Mouse (Mus musculus) thymus, adult 2 months (tissue): Measurements from ENCODE around the gene Nkain2. TPM values are rescaled to one million over a fixed set of nuclear protein-coding genes. Genes with fewer than 3 reads are reported as not detected.

Source experiments
- DNase-seq: peaks from one replicate; pipeline ENCODE4 v3.0.0; 2021
- H3K27ac ChIP-seq: fragments of 200-500 bp; 2 replicates; pipeline ENCODE4 v1.5.1; 2012; ENCODE audit warnings: low read length, control low read depth; ENCODE audit not compliant: control insufficient read depth, insufficient read depth
- H3K27me3 ChIP-seq: fragments of 200-500 bp; 2 replicates; pipeline ENCODE4 v1.6.1; 2012; ENCODE audit warnings: mild to moderate bottlenecking, low read length, moderate library complexity, mixed read lengths; ENCODE audit not compliant: control insufficient read depth, insufficient read depth
- H3K36me3 ChIP-seq: fragments of 200-500 bp; 2 replicates; pipeline ENCODE4 v1.6.1; 2012; ENCODE audit warnings: mild to moderate bottlenecking, low read length, moderate library complexity; ENCODE audit not compliant: control insufficient read depth, insufficient read depth
- H3K4me1 ChIP-seq: fragments of 200-500 bp; replicated peaks from 2 replicates; pipeline ENCODE4 v1.6.1; 2012; ENCODE audit warnings: low read length; ENCODE audit not compliant: control insufficient read depth, insufficient read depth
- H3K4me3 ChIP-seq: fragments of 200-500 bp; 2 replicates; pipeline ENCODE4 v1.5.1; 2012; ENCODE audit warnings: mild to moderate bottlenecking, low read length, control low read depth, moderate library complexity; ENCODE audit not compliant: control insufficient read depth, insufficient read depth
- CTCF ChIP-seq: fragments of 200-500 bp; IDR thresholded peaks from 2 replicates; pipeline ENCODE4 v1.5.1; 2012; ENCODE audit warnings: mild to moderate bottlenecking, control low read depth, low read length, moderate library complexity, borderline replicate concordance; ENCODE audit not compliant: control insufficient read depth, poor library complexity, insufficient read depth; ENCODE audit errors: extremely low read depth
- POLR2A ChIP-seq: fragments of 200-500 bp; IDR thresholded peaks from 2 replicates; pipeline ENCODE4 v1.6.1; 2012; ENCODE audit warnings: mild to moderate bottlenecking, low read length, control low read depth, moderate library complexity; ENCODE audit not compliant: control insufficient read depth, poor library complexity, insufficient read depth; ENCODE audit errors: extremely low read depth
- WGBS: fragments of 180-500 bp; shearing (Covaris S2); methylation state at CpG from one replicate; pipeline ENCODE4 v1.1.7; 2018; 5-methylcytosine and 5-hydroxymethylcytosine counted together
- polyA plus RNA-seq: library from polyadenylated mRNA; depleted of rRNA; stranded (reverse); fragments of >200 nt; gene quantifications from 2 replicates; pipeline ENCODE4 v1.2.3, GENCODE M21; 2012

The Nkain2 gene
- polyA plus RNA-seq, 1 experiment = not detected

- no peak for TF ChIP-seq CTCF
- TF ChIP-seq POLR2A = no peak
- 85% methylated on average over 2 of the region's 2 CpGs for WGBS
Observed at GRCm38 (mm10) chr10:32696661-32697060, 193.6 kb downstream of the Nkain2 start.

GRCm38 (mm10) chr10:32684548-32684947, 205.7 kb downstream of the Nkain2 start:
- no peak for DNase-seq
- H3K36me3 ChIP-seq = no peaks in the 10 kb centered on the region
- no peak for TF ChIP-seq CTCF
- TF ChIP-seq POLR2A = no peak
- H3K4me3 ChIP-seq = no peak overlapping the region
- H3K27me3 ChIP-seq = no peaks in the 10 kb centered on the region
- H3K27ac ChIP-seq = no peak overlapping the region
- no peaks in the 10 kb centered on the region for H3K4me1 ChIP-seq

More at GRCm38 (mm10) chr10:32696661-32697060, 193.6 kb downstream of the Nkain2 start:
- H3K27ac ChIP-seq = no peak overlapping the region
- no peak overlapping the region for H3K4me3 ChIP-seq
- no peaks in the 10 kb centered on the region for H3K27me3 ChIP-seq
- H3K4me1 ChIP-seq = no peaks in the 10 kb centered on the region
- no peaks in the 10 kb centered on the region for H3K36me3 ChIP-seq
- DNase-seq = no peak

GRCm38 (mm10) chr10:32640256-32640655, 250.0 kb downstream of the Nkain2 start:
- H3K4me3 ChIP-seq = no peak overlapping the region
- no peaks in the 10 kb centered on the region for H3K36me3 ChIP-seq
- no peaks in the 10 kb centered on the region for H3K4me1 ChIP-seq
- TF ChIP-seq POLR2A = no peak
- TF ChIP-seq CTCF = no peak
- 76% methylated on average over 3 of the region's 3 CpGs for WGBS
- H3K27me3 ChIP-seq = no peaks in the 10 kb centered on the region
- DNase-seq = no peak
- no peak overlapping the region for H3K27ac ChIP-seq

GRCm38 (mm10) chr10:32639173-32639572, 251.1 kb downstream of the Nkain2 start:
- no peak overlapping the region for H3K27ac ChIP-seq
- no peak for DNase-seq

GRCm38 (mm10) chr10:32631043-32631442, 259.2 kb downstream of the Nkain2 start:
- Histone ChIP-seq H3K27ac (no peak overlapping the region), H3K27me3 (no peaks in the 10 kb centered on the region), H3K4me1 (no peaks in the 10 kb centered on the region), H3K4me3 (no peak overlapping the region), H3K36me3 (no peaks in the 10 kb centered on the region)
- DNase-seq = no peak
- TF ChIP-seq POLR2A (no peak), CTCF (no peak)
- 100% methylated on average over 2 of the region's 2 CpGs for WGBS

More at GRCm38 (mm10) chr10:32639173-32639572, 251.1 kb downstream of the Nkain2 start:
- H3K4me3 ChIP-seq = no peak overlapping the region
- H3K27me3 ChIP-seq = no peaks in the 10 kb centered on the region
- no peaks in the 10 kb centered on the region for H3K36me3 ChIP-seq
- H3K4me1 ChIP-seq = no peaks in the 10 kb centered on the region
- TF ChIP-seq CTCF (no peak), POLR2A (no peak)

- no peak for DNase-seq
- Histone ChIP-seq H3K4me3 (no peak overlapping the region), H3K36me3 (no peaks in the 10 kb centered on the region), H3K27me3 (no peaks in the 10 kb centered on the region), H3K4me1 (no peaks in the 10 kb centered on the region), H3K27ac (no peak overlapping the region)
- TF ChIP-seq POLR2A = no peak
- no peak for TF ChIP-seq CTCF
Observed at GRCm38 (mm10) chr10:32604448-32604847, 285.8 kb downstream of the Nkain2 start.

GRCm38 (mm10) chr10:32602798-32603197, 287.5 kb downstream of the Nkain2 start:
- Histone ChIP-seq H3K27ac (no peak overlapping the region), H3K36me3 (no peaks in the 10 kb centered on the region), H3K4me1 (no peaks in the 10 kb centered on the region), H3K4me3 (no peak overlapping the region), H3K27me3 (no peaks in the 10 kb centered on the region)
- DNase-seq = no peak
- TF ChIP-seq CTCF = no peak
- no peak for TF ChIP-seq POLR2A
- 68% methylated on average over 4 of the region's 4 CpGs for WGBS

- no peak for DNase-seq
- TF ChIP-seq POLR2A = no peak
- Histone ChIP-seq H3K4me3 (no peak overlapping the region), H3K36me3 (no peaks in the 10 kb centered on the region), H3K27me3 (no peaks in the 10 kb centered on the region), H3K4me1 (no peaks in the 10 kb centered on the region), H3K27ac (no peak overlapping the region)
- 66% methylated on average over 2 of the region's 2 CpGs for WGBS
Observed at GRCm38 (mm10) chr10:32594998-32595397, 295.3 kb downstream of the Nkain2 start.
